Mouse (Mus musculus): Measurements from ENCODE around the gene Ptges2.

Ptges2 gene

DNA sequence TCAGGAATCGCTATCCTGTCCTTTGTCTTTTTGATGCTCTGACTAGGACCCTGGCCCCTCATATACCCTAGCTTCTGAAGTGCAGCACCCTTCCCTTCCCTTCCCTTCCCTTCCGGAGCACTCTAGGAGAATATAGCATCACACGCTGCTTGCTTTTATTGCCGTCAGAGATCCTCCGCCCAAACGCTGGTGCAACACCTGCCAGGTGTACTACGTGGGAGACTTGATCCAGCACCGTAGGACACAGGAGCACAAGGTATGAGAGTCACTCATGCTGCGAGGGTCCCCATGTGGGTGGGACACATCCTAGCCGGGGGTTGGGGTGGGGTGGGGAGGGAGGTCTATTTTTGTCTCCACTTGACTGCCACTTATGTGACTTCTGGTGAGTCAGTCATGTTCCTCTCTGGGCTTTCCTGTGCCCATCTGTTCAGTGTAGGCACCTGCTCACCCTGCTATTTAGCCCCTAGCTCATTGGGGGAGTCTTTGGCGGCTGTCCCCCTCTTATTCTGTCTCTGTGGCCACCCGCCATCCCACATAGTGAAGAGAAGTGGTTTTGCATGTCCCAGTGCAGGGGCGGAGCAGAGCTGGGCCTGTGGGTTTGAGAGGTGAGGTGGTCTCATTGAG is 20.3 kb upstream of the Ptges2 start:
- in situ Hi-C loops (cut with MboI, MseI), result no loop called here

DNA sequence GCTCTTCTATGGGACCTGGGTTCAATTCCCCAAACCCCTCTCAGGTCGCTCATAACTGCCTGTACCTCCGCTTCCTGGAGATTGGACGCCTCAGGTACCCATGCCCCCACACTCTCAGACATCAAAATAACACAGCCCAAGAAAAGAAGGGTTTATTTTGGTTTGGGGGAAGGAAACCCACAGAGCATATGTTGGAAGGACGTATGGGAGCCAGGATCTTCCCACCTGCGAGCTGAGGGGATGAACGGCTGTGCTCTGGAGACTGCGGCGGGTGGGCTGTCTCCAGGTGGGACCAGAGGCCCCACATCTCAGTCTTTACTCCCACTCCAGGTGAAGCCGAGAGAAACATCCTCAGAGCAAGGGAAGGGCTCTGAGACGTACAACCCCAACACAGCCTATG is 18.7 kb upstream of the Ptges2 start:
- in situ Hi-C loops (cut with MboI, MseI), result no loop called here

DNA sequence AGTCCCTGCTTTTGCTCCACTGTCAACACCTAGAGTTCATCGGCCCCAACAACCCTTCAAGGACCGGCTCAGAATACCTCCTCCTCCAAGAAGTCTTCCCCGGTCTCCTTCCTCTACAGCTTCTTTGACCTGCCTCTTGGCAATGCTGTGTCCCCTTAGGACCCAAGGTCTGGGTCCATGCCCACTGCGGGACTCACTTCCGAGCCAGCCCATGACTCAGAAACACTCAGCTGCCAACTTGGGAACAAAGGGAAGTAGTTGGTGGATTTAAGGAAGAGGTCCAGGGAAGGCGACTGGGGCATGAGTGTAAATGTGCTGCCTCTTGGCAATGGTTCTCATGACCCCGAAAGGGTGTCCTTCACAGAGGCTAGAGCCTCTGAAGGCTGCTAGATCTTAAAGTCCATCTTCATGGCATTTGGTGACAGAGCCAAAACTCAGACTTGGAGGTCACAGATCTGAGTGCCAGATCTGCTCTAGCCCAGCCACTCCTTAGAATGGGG is 15.6 kb upstream of the Ptges2 start:
- in situ Hi-C loops (cut with MboI, MseI), result loop anchor here (5.0 kb wide), 1 partner anchor 68 kb away; no protein-coding TSS in a partner anchor

DNA sequence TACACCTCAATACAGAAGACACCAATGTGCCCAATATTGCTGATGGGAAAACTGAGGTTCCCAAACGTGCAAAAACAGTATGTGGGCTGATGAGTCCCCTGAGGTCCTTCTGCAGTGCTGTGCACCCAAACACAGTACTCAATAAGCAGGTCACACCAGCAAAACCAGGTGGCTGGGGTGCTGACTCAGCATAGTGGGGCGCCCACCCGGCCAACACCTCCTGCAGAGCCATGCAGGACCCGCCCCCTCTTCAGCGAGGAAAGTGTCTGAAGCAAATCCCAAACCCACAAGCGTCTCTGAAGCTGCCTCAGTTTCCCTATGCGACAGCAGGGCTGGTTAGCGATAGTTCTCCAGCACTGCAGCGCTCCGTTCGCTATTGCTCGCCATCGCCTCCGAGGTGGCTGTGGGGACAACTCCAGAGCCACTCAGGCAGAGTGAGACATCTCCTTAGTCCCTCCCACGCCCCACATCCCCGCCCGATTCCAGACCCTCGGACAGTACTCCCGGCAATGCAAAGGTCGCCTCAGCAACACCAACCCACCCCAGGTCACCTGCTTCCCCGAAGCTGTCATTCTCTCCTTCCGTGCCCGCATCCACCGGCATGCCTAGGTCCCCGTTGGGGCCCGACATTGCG is 14.4 kb upstream of the Ptges2 start:
- in situ Hi-C loops (cut with MboI, MseI), result loop anchor here (5.0 kb wide), 1 partner anchor 69 kb away; no protein-coding TSS in a partner anchor

DNA sequence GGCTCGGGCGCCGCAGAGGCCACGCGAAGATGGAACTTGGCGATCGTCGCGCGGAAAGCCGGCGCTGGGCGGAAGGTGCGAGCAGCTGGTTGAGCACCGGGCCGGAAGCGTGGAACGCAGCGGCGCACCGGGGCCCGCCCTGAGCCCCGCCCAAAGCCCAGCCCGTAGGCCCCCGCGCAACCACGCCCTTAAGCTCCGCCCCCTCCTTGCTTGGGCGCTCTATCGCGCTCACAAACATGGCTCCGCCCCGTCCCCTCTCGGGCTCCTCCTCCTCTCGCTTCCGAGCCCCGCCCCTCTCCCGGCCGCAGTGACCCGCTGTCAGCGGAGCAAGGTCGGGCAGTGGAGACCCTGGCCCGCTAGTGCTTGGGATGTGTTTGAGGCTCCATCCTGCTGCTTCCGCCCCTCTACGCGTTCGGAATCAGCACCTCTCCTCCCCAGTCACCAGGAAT is 13.9 kb upstream of the Ptges2 start, which contains the start of gene 1110008P14Rik:
1110008P14Rik (minus strand) TSS at position 164 of the 449 bp plus-strand sequence.
- in situ Hi-C loops (cut with MboI, MseI), result loop anchor here (5.0 kb wide), 1 partner anchor 69 kb away; no protein-coding TSS in a partner anchor

DNA sequence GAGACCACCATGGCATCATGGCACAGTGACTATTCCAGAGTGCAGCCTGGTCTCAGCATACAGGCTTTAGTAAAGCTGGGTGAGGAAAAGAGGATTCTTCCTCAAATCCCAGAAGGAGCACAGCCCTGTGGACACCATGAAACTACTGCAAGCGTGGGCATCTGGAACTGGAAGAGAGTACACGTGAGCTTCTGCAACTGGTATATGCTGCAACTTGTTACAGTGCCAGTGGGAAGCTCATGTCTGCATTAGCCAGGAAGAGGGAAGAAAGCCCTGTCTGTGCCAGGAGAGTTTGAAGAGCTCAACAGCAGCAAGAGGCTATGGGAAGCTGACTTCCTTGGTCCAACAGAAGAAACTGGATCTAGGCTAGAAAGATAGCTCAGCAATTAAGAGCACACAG is 13.0 kb upstream of the Ptges2 start:
- in situ Hi-C loops (cut with MboI, MseI), result loop anchor here (5.0 kb wide), 1 partner anchor 70 kb away; no protein-coding TSS in a partner anchor

DNA sequence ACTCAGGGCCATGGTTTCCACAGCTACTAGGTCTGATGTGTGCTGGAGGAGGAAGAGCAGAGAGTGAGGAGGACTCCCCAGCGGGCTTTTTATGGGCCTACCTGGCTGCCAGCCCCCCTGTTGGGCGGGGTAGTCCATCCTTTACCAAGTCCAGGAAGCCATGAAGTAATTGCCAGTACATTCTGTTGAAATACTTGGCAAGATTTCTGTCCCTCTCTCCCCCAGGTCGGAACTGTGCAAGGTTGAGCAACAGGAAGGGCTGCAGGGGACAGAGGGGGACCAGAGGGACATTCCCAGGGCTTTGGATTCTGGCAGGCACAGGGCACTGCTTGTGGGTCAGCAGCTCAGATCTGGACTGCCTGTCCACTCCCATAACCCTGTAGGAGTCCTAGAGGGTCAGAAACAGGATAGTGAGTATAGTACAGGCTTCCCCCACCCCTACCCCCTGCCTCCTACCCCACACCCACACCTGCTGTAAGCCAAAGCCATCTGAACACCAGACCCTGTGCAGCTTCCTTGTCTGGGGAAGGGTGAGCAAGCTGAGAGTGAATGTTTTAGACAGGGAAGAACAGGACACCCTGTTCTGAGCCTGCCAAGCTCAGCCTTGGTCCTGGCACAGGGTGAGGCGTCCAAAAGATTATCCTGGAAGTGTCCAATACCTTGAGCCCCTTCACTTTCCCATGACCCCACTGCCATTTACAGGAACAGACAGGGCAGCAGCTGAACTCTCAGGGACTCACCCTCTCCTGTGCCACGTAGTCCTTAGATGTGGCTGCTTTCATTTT is 7.8 kb upstream of the Ptges2 start, which contains the start of gene Lcn2:
Lcn2 (minus strand) TSS at position 547 of the 785 bp plus-strand sequence.
- in situ Hi-C loops (cut with MboI, MseI), result no loop called here

DNA sequence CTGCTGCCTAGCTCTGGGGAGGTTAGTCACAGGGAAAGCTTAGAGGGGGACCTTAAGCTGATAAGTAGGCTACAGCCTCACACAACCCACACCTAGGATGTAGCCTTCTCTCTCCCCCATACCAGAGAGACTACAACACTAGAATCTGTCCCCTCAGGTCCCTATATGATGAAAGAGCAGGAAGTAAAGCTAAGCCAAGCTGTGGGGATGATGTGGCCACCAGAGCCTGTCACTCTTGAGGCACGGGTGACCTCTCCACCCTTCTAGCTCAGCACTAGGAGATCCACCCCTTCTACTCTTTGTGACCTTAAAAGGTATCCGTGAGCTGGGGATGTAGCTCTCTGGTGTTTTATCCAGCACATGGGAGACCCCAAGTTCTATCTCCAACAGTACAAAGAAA is 6.5 kb upstream of the Ptges2 start:
- in situ Hi-C loops (cut with MboI, MseI), result no loop called here

DNA sequence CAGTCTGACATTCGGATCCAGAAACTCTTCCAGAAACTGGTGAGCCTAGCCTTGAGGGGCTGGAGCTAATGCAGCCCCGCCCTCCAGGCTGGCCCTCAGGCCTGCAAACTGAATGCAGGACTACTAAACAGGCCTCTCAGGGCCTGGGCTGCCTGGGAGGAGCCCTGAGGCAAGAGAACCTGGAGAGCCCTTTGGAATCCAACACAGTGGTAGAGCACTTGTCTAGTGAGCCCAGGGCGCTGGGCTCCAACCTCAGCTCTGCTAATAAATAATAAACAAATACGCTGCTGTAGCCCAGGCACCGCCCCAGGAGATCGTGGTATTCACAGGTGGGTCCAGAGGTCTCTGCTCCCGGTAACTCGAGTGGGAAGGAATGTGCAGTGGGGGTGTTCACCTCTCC is 4.8 kb upstream of the Ptges2 start:
- in situ Hi-C loops (cut with MboI, MseI), result no loop called here

DNA sequence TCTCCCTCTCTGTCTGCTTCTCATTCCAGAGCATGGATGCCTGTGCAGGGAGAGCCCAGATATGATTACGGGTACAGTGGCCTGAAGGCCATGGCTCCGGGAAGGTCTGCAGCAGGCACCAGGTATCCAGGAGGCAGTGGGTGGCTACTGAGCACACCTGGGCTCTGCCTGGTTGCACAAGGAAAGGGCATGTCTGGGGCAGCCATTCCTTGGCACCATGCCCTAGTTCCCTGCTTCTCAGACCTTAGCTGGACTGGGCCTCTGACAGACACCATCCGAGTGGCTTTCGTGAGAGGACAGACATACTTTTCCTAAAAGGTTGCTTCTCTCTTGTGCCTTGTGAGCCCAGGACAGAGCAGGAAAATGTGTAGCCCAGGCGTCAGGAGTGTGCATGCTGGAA is 3.6 kb upstream of the Ptges2 start:
- in situ Hi-C loops (cut with MboI, MseI), result no loop called here

DNA sequence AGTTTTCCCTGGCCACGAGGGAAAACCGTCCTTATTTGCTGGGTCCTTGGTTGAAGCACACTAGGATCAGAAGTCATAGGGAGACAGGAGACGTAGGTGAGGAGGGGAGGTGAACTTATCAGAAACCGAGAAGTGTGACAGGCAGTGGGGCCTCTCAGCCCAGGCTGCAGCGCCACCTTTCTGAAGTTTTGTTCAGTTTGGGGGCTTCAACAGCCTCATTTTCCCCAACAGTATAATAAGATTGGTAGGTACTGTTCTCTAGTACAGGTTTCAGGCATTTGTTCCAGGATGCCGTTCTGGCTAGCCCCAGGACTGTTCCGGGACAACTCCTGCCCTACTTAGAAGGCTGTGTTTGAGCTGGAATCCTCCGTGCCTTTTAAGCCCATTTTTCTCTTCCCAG is 723 bp upstream of the Ptges2 start:
- in situ Hi-C loops (cut with MboI, MseI), result no loop called here

DNA sequence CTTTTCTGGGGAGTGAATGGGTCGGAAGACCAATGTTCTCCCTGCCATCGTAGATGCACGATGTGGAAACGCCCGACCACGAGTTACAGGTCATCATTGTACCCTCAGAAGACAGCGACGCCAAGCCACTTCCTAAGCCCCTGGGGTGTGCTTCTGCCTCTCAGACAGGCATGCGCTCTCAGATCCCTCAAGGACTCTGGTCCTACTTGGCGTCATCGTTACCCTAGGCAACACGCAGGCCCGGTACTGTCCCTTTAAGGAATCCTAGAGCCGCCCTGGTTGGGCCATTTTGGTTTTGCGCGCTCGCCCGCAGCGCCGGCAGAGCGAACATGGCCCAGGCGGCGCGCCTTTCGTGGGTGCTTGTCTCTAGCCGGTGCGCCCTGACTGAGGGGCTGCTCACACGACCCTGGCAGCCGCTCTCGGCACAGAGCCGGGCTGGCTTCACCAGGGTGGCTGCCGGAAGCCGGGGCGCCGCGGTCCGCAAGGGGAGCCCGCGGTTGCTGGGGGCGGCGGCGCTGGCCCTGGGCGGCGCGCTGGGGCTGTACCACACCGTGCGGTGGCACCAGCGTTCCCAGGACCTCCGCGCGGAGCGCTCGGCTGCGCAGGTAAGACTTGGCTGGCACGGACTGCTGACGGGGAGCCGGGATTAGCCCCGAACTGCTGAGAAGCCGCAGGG is 388 bp downstream of the Ptges2 start:
- in situ Hi-C loops (cut with MboI, MseI), result no loop called here

DNA sequence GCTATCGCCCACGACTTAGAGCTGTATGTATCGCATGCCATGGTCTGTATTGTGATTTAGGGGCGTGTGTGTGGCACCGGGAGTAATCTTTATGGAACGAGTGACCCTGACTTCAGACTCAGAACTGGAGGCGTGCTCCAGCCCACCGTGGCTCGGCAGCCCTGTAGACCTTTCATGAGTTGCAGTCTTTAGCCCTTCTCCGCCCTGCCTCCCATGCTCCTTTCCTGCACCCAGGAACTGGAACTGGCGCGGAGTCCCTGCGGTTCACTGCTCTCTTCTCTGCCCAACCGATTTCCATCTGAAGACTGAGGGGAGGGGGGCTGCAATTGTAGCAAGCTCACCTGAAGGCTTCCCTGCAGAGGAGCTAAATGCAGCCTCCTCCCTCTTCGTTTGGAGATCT is 999 bp downstream of the Ptges2 start:
- in situ Hi-C loops (cut with MboI, MseI), result no loop called here

DNA sequence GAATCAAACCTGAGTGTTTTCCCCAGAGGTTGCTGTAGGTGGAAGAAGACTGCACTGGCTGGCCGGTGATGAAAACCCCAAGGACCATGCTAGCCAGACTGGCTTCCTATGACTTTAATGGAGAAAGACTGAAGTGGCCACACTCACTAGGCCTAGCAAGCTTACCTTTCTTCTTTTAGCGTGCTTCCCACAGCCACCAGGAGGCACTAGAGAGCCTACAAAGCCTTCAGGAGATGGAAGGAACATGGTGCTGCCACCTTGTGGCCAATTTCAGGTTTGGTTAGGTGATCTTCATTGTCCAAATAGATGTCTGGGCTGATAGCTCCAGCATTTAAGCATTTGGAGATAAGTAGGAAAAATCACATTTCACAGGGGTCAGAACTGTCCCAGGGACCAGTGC is 9.0 kb downstream of the Ptges2 start:
- in situ Hi-C loops (cut with MboI, MseI), result loop anchor here (5.0 kb wide), 1 partner anchor 83 kb away; no protein-coding TSS in a partner anchor

DNA sequence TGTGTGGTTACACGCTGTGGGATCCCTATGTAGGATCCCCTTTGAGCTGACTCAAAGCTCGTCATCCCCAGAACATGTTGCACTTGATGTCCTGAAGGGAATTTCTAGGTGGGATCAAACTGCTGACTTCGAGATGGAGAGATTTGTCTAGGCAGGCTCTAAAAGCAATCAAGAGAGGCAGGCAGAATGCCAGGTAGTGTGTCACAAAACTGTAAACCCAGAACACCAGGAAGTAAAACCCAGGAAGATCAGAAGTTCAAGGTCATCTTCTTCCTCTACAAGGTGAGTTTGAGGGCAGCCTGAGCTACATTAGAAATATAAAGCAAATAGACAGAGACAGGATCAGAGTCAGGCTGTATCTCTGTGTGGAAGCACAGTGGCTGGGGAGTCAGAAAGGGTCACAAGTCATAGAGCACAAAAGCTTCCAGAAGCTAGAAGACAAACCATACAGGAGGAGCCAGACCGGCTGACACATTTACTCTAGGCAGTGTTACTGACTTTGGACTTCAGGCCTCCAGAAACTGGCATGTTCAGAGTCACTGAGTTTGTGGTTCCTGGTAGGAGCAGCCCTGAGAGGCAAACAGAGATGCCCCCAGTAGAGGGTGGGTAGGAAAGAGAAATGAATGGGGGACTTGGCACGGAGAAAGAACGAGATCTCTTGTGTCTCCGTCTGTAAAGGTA is 11.6 kb downstream of the Ptges2 start:
- in situ Hi-C loops (cut with MboI, MseI), result loop anchor here (5.0 kb wide), 1 partner anchor 80 kb away; no protein-coding TSS in a partner anchor

DNA sequence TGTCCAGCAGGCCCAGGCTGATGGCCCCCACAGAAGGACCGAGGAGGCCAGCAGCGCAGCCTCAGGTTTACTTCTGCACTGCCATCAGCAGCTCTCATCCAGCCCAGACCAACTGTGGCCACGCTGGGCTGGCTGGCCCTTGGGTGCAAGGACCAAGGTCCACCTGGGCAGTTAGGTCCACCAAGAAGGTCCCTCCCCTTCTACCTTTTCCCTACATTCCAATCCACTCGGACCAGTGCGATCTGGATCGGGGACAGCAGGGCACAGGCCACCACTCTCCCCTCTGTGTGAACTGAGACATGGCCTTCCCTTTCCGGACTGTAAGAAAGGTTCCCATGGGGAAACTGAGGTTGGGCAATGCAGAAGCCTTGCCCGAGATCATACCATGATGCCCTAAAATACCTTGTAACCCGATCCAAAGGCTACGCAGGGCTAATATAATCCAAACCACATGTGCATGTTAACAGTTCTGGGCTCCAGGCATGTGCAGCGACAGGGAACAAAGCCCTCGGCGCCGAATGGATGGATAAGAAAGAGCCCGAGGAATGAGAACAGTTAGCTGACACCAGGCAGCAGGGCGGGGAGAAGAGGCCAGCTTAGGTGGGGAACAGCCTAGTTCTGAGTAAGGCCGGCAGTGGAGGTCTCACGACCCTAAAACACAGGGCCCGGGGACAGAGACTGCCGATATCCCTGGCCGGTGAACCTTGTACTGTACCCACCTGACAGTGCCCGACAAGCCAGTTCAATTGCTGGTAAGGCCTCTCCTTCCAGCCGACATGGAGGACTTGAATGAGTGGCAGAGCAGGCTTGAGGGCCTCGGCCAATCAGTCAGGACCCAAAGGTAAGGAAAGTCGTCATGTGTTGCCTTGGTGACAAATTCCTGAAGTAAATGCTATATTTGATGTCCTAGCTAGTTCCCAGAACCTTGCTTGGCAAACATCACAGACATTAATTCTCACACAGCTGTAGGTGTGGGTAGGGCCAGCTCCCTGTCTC is 13.0 kb downstream of the Ptges2 start:
- in situ Hi-C loops (cut with MboI, MseI), result loop anchor here (5.0 kb wide), 1 partner anchor 79 kb away; no protein-coding TSS in a partner anchor

DNA sequence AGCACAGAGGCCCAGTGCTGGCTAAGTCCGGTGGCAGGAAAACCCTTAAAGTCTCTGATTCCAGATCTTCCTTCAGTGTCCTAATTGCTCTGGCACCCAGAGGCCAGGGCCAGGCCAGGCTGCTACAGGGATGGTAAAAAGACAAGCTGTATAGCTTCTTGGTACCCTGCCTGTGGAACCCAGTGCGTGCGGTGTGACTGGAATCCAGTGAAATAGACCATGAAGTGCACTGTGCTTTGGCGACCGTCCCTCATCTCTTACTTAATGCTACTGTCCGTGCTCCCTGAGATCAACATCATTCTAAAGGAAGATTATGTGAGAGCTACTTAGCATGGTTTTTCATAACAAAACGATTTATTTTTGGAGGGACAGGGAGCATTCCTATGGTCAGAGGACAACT is 15.7 kb downstream of the Ptges2 start:
- in situ Hi-C loops (cut with MboI, MseI), result no loop called here

DNA sequence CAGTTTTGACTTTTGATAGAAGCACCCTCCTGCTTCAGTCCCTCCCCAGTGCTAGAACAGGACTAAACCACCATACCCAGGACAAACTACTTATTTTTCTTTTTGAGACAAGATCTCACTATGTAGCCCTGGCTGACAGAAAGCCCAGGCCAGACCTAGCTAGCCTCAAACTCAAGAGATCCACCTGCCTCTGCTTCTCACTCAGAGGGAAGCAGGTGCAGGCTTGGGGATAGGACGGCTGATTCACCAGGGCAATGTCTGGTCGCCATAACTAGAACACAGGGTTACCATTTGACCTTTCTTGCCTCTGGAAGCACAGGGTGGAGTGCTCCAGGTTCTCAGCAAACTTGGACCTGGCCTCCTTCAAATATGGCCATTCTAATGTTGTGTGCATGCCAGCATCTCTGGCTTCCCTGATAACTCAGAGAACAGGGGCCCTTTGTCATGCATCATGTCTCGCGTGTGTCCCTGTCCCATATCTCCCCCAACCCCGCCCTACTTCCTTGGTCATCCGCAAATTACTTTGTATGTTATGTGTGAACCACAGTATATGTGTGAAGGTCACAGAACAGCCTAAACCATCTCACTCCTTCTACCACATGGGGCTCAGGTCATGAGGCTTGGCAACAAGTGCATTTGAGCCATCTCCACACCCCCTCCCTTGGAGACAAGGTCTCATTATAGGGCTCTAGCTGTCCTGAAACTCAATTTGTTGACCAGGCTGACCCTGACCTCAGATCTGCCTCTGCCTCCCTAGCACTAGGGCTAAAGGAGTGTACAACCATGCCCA is 17.2 kb downstream of the Ptges2 start:
- in situ Hi-C loops (cut with MboI, MseI), result no loop called here

DNA sequence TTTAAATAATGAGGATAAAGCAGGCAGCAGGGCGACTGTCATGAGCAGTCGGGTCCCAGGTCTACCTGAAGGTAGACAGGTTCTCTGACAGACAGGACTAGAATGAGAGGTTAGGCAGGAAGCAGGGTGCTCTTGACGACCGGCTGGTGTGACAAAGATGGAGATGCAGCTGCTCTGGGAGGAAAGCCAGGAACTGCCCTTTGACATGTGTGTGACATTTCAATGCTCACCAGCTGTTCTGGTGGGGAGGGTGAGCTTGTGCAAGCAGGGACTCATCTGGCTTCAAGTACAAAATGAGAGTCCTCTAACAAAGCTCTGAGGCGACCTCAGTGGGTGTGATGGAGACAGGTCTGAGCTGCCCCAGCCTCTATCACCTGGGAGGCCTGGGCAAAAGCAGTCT is 18.2 kb downstream of the Ptges2 start:
- in situ Hi-C loops (cut with MboI, MseI), result no loop called here

Measured in T-helper 1 cell (primary cell).